Mouse (Mus musculus) macrophage (primary cell): ENCODE data around the gene Mymk. TPM values are rescaled to one million over a fixed set of nuclear protein-coding genes. Genes with fewer than 3 reads are reported as not detected.

Source experiments
- H3K27ac ChIP-seq: fragments of 350-480 bp; formaldehyde crosslinking; 2 replicates; pipeline ENCODE4 v1.9.0; 2021
- H3K36me3 ChIP-seq: fragments of 350-480 bp; formaldehyde crosslinking; 2 replicates; pipeline ENCODE4 v1.9.0; 2021; ENCODE audit errors: inconsistent target
- H3K4me3 ChIP-seq: fragments of 350-480 bp; formaldehyde crosslinking; 2 replicates; pipeline ENCODE4 v1.9.0; 2021; ENCODE audit errors: inconsistent target
- H3K79me2 ChIP-seq: fragments of 350-480 bp; formaldehyde crosslinking; 2 replicates; pipeline ENCODE4 v1.9.0; 2021; ENCODE audit errors: inconsistent target
- WGBS: methylation state at CpG from one replicate; pipeline ENCODE4 v1.1.7; 2026; ENCODE audit warnings: inconsistent platforms; ENCODE audit not compliant: missing documents; 5-methylcytosine and 5-hydroxymethylcytosine counted together
- polyA plus RNA-seq: library from polyadenylated mRNA; stranded (reverse); fragments of 250-400 nt; gene quantifications from 3 replicates; pipeline ENCODE4 v1.2.4, GENCODE M21; 2018; ENCODE audit warnings: inconsistent platforms

Mymk gene
- polyA plus RNA-seq, 1 experiment from 2014 or later: not detected

- H3K79me2 ChIP-seq: no peaks in the 10 kb centered on the region
- no peak overlapping the region for H3K27ac ChIP-seq
- H3K4me3 ChIP-seq: no peak overlapping the region
- WGBS: 63% methylated on average over 3 of the region's 3 CpGs
- no peaks in the 10 kb centered on the region for H3K36me3 ChIP-seq
These were observed 2.3 kb downstream of the Mymk start for GRCm38 (mm10) chr2:27069646-27070045.

- H3K79me2 ChIP-seq: no peaks in the 10 kb centered on the region
- no peaks in the 10 kb centered on the region for H3K36me3 ChIP-seq
- no peak overlapping the region for H3K4me3 ChIP-seq
- WGBS: 100% methylated on average over 2 of the region's 2 CpGs
- no peak overlapping the region for H3K27ac ChIP-seq
These were observed 4.0 kb downstream of the Mymk start for GRCm38 (mm10) chr2:27067996-27068395.

- Histone ChIP-seq H3K79me2 (no peaks in the 10 kb centered on the region), H3K36me3 (no peaks in the 10 kb centered on the region), H3K27ac (no peak overlapping the region), H3K4me3 (no peak overlapping the region)
- WGBS: 93% methylated on average over 2 of the region's 2 CpGs
These were observed 4.9 kb downstream of the Mymk start for GRCm38 (mm10) chr2:27067124-27067523.

- Histone ChIP-seq H3K79me2 (no peaks in the 10 kb centered on the region), H3K36me3 (no peaks in the 10 kb centered on the region), H3K4me3 (no peak overlapping the region), H3K27ac (no peak overlapping the region)
- 82% methylated on average over 9 of the region's 9 CpGs for WGBS
These were observed 12.8 kb downstream of the Mymk start for GRCm38 (mm10) chr2:27059187-27059586.

GRCm38 (mm10) chr2:27058751-27059150, 13.2 kb downstream of the Mymk start:
- Histone ChIP-seq H3K27ac (no peak overlapping the region), H3K79me2 (no peaks in the 10 kb centered on the region), H3K4me3 (no peak overlapping the region), H3K36me3 (no peaks in the 10 kb centered on the region)
- 21% methylated on average over 12 of the region's 12 CpGs for WGBS

GRCm38 (mm10) chr2:27058251-27058650, 13.7 kb downstream of the Mymk start:
- no peaks in the 10 kb centered on the region for H3K36me3 ChIP-seq
- H3K27ac ChIP-seq: no peak overlapping the region
- H3K4me3 ChIP-seq: no peak overlapping the region
- no peaks in the 10 kb centered on the region for H3K79me2 ChIP-seq
- WGBS: 27% methylated on average over 4 of the region's 4 CpGs

- no peaks in the 10 kb centered on the region for H3K36me3 ChIP-seq
- H3K4me3 ChIP-seq: no peak overlapping the region
- WGBS: 74% methylated on average over 6 of the region's 6 CpGs
- H3K27ac ChIP-seq: no peak overlapping the region
- H3K79me2 ChIP-seq: no peaks in the 10 kb centered on the region
These were observed 22.6 kb downstream of the Mymk start for GRCm38 (mm10) chr2:27049408-27049807.

DNA sequence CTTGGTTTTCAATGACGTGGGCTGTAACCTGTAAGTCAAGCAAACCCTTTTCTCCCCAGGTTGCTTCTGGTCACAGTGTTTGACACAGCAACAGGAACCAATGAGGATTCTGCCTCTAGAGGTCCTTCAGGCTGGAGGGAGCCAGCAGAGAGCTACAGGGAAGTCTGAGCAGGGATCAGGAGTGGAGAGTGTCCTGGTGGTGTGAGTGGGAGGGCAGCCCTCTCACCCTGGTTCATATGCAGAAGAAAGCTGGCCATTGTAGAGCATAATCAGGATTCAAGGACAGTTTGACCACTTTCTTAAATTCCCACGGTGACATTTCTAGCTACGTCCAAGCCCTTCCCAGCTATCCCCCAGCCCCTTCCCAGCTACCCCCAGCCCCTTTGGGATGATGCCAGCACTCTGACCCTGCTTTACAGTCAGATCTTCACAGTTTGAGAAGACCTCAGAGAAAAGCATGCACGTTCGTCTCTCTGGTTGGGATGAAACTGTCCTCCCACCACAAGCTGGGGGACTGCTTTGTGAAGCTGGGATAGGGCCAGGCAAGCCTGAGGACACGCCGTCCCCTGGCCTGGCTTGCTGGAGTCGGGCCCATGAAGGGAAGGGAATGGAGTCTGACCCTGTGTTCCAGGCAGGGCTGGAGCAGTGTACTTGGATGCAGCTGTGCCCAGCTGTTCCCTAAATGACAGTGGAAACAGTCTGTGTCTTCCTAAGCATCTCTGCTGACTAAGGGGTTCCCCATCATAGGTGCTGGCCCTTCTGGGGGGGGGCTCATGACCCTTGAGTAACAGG, 25.8 kb downstream of the Mymk start:
- H3K79me2 ChIP-seq: no peaks in the 10 kb centered on the region
- no peak overlapping the region for H3K4me3 ChIP-seq
- 81% methylated on average over 8 of the region's 8 CpGs for WGBS
- no peak overlapping the region for H3K27ac ChIP-seq
- H3K36me3 ChIP-seq: no peaks in the 10 kb centered on the region

DNA sequence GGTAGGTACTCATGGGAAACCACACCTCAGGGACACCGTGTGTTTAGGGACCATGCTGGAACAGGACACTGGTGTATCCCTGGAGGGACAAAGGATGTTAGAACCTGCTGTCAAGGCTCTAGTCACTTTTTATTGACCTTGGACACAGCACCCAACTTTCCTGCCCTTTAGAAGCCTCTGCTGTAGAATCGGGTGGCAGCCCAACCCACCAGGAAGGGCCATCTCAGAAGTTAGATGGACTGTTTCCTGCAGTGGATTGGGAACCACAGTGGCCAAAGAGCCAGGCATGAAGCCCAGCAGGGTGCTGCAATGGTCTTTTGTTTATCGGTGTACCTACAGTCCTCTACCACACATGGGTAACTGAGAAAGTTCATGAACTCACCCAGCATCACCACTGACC, 27.3 kb downstream of the Mymk start:
- Histone ChIP-seq H3K79me2 (no peaks in the 10 kb centered on the region), H3K27ac (no peak overlapping the region), H3K4me3 (no peak overlapping the region), H3K36me3 (no peaks in the 10 kb centered on the region)
- 76% methylated on average over 3 of the region's 3 CpGs for WGBS

DNA sequence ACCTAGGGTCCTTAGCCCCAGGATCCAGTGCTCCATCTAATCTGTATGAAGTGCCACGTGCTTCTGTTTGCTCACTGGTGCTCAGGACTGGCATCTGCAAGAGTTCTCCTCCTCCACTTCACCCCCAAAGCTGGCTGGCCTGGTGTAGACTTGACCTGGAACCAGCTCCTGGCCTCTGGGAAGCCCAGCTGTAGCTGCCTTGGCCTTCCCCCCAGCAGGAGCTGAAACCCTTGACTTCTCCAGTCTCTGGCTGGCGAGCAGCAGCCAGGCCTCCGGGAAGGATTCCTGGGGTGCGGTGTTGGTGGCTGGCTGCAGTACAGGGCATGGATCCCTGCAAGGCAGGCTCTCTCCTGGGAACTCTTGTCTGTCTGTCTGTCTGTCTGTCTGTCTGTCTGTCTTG, 27.8 kb downstream of the Mymk start:
- Histone ChIP-seq H3K27ac (no peak overlapping the region), H3K79me2 (no peaks in the 10 kb centered on the region), H3K36me3 (no peaks in the 10 kb centered on the region), H3K4me3 (no peak overlapping the region)
- 92% methylated on average over 4 of the region's 4 CpGs for WGBS

DNA sequence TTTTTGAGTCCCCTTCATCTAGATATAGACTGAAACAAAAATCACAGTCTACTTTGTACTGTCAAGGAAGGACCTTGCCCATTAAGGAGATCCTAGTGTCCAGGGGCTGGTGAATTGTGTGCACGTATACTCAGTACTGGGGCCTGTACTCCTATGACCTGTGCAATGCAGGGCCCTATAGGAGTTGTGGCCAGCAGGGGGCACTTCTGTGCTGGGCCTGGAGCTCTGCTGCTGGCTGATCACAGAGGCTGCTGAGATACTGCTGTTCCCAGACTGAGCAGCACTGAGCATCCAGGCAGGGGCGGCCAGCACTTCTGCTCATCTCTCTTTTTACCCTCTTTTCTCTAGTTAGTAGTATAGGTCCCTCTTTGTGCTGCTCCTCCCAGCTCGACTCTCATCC, 28.5 kb downstream of the Mymk start:
- Histone ChIP-seq H3K79me2 (no peaks in the 10 kb centered on the region), H3K36me3 (no peaks in the 10 kb centered on the region), H3K4me3 (no peak overlapping the region), H3K27ac (no peak overlapping the region)
- 68% methylated on average over 2 of the region's 3 CpGs for WGBS

DNA sequence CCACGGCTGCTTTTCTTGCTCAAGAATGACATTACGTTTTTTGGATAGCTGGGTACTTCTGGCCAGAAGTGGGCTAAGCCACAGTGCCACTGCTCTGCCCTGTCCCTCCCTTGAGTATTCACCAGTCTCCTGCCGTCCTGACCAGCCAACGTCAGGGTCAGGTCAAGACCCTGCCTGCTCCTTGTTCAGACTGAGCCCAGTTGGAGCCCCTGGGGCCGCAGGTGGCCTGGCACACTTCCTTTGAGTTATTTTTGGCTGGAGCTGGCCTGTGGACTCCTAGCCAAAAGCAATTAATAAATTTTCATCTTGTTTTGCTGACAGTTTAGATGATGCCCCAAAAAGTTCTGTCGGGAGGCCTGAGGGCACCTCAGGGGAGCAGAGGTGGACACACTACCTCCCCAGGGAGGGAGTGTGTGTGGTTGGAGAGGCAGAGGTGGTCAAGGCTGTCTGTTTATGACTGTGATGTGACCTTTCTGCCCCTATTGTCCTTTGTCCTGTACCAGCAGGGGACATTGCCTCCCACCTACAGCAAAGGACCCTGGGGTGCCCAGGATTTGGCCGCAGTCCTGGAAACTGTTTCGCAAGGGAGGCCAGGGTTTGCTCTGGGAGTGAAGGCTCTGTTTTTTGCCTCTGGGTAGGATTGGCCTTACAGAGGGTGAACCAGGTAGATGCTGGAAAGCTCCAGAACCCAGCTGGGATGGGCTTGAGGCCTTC, 29.7 kb downstream of the Mymk start:
- WGBS: 63% methylated on average over 8 of the region's 8 CpGs
- no peak overlapping the region for H3K4me3 ChIP-seq
- H3K36me3 ChIP-seq: no peaks in the 10 kb centered on the region
- H3K79me2 ChIP-seq: no peaks in the 10 kb centered on the region
- H3K27ac ChIP-seq: no peak overlapping the region

GRCm38 (mm10) chr2:27039286-27039685, 32.7 kb downstream of the Mymk start:
- WGBS: 11% methylated on average over 1 of the region's 1 CpGs
- Histone ChIP-seq H3K4me3 (no peak overlapping the region), H3K79me2 (no peaks in the 10 kb centered on the region), H3K27ac (no peak overlapping the region), H3K36me3 (no peaks in the 10 kb centered on the region)

GRCm38 (mm10) chr2:27038596-27038995, 33.4 kb downstream of the Mymk start:
- Histone ChIP-seq H3K79me2 (no peaks in the 10 kb centered on the region), H3K36me3 (no peaks in the 10 kb centered on the region), H3K27ac (no peak overlapping the region), H3K4me3 (no peak overlapping the region)
- WGBS: 0% methylated on average over 3 of the region's 3 CpGs

- Histone ChIP-seq H3K36me3 (no peaks in the 10 kb centered on the region), H3K79me2 (no peaks in the 10 kb centered on the region), H3K4me3 (no peak overlapping the region), H3K27ac (no peak overlapping the region)
- WGBS: 83% methylated on average over 4 of the region's 4 CpGs
These were observed 35.0 kb downstream of the Mymk start for GRCm38 (mm10) chr2:27037008-27037407.
